Mouse (Mus musculus) neutrophil, adult 5-6 weeks (primary cell): ENCODE measurements around the gene Lrba. TPM values are rescaled to one million over a fixed set of nuclear protein-coding genes. Genes with fewer than 3 reads are reported as not detected.

ENCODE experiments used
- ATAC-seq: fragments of 151-379, 151-347 bp; 2 replicates; pipeline ENCODE4 v1.8.0; 2017; ENCODE audit warnings: mild to moderate bottlenecking, moderate TSS enrichment; ENCODE audit not compliant: insufficient number of reproducible peaks, poor library complexity, low FRiP score, severe bottlenecking; ENCODE audit errors: extremely low read depth
- total RNA-seq: library from RNA; stranded (forward); fragments of 200-1000 nt; gene quantifications from 2 replicates; pipeline ENCODE4 v1.2.3, GENCODE M21; 2017

Lrba gene
- total RNA-seq, 1 experiment from 2014 or later: 59.2 TPM

DNA sequence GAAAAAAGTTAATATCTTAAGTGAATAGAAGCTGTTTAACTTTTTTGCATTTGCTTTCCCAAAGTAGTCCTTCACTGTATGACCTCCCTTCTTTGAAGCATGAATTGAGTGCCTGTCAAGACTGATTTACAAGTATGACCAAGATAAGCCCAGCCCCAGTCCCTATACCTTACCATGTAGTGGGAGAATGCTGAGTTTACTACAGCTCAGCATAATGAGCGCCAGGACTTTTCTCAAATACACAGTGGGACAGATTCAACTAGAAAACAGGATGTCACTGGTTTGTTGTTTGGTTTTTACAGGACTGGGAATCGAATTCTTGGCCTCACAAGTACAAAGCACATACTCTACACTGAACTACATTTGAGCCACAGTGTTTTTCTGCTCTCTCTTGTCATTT lies 490.0 kb downstream of the Lrba start:
- ATAC-seq: no peak

DNA sequence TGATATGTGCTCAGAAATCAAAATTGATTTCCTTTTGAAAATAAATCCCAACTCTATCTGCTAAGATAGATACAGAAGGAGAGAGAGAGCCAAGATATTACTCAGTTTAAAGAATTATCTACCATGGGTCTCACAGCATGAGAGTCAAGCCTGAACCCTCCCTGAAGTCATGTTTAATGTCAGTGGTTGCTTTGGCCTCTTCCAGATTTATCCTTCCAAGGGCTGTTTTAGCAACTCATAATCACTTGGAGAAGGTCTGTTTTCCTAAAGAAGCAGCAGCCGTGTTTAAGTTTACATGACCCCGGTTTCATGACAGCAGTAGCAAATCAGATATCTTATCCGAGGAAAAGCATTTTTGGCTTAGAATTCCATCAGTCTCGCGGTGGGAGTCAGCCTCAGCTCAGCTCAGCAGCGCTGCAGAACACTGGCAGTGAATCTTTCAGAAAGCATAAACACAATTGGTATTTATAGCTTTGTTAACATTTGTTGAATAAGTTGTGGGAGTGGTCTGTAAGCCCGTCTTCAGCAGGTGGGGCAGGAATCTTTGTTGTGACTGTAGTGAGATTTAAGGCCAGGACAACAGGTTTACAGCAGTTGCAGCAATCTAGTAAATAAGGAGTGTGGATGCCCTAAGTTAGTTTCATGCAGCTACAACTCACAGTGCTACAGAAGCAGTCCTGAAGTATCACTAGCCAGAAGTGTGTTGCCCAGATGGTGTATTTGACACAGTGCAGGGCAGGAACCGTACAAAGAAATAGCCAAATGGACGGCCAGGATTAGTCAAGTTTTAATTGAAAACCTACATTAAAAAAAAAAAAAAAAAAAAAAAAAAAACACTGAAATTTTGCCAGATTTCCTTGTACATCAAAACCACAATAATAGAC lies 499.2 kb downstream of the Lrba start:
- ATAC-seq: no peak

DNA sequence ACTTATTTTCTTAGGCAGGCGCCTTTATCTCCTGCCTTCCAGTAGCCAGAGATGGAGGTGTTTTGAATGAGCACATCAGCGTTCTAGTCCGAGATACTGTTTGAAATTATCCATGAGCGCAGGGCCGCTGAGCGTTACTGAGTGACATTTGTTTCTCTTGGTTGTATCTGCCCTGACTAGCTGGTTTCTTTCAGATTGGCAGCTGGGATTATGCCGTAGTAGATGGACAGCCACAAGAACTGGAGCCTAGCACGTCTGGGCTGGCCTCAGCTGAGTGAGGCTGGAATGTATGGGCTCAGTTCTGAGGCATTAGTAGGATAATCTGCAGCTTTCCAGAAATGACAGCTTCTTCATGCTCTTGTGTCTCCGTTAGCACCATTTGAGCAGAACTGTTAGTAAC lies 500.6 kb downstream of the Lrba start:
- no peak for ATAC-seq

DNA sequence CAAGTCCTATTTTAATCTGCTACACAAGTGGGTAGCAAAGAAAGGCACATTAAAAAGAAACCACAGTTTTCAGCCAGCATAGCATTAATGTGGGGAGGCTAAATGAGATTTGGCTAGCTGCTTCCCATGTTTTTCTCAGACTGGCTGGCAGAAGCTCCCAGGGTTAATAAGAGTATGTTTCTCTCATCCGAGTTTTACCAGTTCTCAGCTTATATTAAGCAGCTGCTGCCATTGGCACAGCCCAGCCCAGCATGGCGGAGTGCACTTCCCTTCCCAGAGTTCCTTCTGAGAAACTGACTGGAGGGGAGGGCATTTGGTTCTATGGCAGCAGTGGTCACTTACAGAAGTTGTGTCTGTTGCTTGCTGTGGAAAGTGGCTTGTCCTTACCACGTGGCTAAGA lies 514.4 kb downstream of the Lrba start:
- ATAC-seq: no peak

DNA sequence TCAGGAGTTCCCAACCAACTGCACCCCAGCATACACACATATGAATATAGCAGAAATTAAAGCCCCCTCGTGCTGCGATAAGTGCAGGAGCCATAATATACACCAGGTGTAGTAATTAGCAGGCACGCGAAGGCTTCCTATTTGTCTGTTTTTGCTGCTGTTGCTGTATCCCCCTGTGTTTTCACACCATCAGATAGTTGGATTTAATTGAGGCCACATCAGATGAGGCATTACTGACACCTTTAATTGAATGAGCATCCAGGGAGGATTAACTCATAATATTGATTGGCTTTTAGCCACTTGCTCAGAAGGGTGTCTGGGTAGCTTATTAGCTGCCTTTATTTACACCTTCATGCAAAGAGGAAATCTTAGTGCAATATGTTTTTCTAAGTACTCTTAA lies 515.3 kb downstream of the Lrba start:
- no peak for ATAC-seq

DNA sequence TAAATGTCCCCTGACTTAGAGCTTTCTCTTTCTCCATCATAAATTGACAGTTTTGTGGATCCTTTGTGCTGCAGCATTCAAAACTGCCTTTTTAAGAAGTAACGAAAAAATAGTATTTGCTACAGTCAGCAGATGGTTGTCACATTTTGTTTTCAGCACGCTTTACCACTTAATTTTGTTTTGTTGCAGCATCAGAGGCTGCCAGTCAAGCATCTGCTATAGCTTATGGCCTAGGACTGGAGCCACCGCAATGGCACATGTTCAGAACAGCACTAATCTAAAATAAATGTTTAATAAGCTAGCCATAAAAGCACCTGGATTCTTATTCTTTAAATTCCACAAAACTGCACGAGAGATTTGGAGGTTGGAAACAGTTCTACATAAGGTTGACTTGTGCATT lies 520.9 kb downstream of the Lrba start:
- ATAC-seq: no peak

DNA sequence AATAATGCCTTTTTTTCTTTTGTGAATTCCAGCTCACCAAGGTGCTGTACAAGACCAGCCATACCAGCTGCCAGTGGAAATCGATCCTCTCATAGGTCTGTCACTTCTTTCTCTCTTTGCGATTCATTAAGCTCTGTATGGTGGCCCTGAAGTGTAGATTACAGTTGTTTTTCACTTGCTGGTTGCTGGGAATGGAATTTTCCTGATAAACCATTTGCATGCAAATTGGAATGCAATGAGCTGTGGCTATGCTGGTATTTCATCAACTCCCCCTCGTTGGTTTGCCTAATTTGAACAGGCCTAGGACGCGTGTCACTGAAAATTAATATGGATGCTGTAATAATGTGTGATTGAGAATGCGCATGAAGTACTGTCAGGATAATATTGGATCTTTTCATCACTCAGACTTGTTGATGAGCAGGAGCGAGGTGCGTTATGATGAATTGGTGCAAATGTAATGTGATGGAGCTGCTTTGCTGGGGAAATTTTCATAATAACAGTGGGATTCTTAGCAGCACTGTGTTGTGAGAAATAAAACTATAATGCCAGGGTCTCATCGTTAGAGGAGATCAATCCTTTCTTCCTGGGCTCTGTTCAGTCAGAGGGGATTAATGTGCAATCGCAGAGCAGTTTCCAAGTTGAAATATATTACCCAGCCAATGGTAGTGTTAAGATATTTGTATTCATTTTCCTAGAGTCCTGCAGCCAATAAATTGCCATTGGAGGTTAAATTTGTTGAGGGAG lies 521.5 kb downstream of the Lrba start:
- no peak for ATAC-seq

DNA sequence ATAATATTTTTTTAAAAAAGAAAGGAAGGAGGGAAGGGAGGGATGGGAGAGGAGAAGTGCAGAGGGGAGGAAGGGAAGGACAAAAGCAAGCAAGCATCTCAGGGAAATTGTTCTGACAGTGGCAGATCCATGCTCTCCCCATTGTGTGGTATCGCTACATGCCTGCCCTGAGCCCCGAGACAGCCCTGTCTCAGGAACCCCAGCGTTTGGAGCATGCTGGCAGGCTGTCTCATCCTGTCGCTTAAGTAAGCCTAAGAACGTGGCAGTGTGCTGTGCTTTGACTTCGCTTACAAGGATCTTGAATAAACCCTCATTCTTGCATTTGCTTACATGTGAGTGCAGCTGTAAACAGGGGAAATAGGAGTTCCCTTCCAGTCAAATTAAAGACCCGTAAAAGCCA lies 526.2 kb downstream of the Lrba start:
- ATAC-seq: no peak

DNA sequence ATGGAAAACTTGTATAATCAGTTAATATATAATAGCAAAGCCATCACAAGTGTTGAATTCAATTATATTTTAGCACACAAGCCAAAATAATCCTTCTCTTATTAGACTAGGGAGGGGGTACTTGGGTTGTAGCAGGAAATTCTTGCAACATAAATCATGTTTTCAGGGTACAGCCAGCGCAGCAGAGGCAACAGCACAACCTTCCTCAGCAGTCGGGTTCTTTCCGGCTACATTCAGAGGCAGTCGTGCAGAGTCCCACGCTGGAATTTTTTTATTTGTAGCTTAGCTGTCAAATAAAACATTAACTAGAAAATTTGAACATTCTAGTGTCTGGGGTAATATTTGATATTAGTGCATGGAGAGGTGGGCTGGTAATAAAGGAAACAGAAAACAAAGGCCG lies 529.7 kb downstream of the Lrba start:
- ATAC-seq: no peak

DNA sequence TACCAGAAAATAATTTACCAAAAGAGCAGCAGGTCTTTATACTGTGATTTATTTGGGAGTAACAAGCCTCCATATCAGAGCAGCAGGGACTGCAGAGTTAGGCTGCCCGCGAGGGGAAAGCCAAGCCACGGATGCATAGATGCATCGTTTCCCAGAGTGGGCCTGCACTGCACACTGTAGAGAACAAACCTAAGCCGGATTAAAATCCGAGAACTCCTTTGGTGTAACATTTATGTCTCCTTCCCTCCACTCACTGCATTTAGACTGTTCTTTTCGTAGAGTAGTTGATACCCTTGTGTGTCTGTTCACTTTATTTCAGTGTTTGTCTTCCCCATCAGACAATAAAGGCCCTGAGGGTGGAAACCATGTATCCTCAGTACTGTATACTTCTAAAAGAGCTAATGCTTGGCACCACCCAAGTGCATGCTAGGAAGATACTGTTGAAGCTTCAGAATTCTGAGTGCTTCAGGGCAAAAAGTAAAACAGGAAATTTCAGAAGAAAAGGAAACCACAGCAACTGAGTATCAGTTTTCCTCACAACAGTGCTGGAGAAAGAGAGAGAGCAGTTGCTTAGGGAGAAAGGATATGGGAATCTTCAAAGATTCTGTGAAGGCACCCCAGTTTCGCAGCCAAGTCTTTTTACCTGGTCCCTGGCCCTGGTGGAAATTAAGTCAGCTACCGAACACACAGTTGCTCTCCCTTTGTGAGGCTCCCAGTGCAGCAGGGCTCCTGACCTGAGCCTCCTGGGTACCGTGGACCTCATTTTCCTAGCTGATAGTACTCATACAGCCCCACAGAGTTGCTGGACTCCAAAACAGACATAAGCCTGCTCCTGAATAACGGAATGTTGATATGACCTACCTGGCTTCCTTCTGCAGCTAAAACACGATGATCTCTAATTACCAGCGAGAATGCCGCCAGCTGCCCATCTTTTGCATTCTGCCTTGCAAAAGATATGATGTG lies 530.4 kb downstream of the Lrba start:
- ATAC-seq: no peak

DNA sequence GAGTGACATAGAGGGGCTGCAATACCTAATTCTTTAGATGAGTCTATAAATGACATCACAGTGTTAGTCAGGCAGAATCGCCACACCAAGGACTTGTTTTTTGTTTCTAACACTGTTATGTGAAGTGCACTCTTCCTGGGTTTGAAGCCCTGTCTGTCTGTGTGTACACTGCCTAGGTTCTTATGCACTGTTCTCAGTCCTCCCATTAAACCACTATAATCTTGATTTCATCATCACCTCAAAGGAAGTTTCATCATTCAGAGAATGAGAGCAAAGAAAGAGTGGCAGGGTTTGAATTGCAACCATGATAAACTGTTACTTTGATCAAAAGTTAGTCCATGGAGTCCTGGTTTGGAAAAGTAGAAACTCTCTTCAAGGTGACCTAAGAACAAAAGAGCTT lies 532.1 kb downstream of the Lrba start:
- ATAC-seq: no peak

DNA sequence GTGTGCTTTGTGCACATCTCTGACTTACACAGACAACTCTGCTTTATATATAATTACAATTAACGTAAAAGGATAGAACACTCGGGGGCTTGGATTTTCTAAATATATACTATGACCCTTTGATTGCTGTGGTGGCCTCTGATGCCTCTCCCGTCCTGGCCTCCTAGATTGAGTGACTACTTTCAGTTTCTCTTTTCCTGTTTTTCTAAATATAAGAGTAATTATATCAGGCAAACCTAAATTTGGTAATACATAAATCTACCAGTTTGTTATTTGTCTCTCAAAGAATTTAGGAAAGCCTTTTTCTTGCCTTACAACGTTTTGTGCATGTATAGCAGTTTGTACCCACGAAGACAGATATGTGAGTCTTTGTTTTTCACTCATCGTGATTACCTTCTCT lies 534.2 kb downstream of the Lrba start:
- no peak for ATAC-seq

DNA sequence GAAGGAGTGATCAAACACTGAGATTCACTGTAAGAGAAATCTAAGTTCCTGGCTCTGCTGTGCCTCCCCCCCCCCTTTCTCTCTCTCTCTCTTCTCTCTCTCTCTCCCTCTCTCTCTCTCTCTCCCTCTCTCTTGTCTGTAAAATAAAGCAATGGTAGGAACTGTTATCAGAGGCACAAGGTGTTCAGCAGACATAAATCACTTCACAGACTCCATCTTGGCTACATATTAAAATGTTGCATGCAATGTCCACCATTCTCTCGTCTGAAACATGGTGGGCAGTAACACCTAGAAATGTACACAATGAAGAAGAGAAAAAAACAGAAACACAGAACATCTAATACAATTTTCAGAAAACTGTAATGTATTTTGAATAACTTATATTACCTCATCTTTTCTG lies 534.9 kb downstream of the Lrba start:
- no peak for ATAC-seq

DNA sequence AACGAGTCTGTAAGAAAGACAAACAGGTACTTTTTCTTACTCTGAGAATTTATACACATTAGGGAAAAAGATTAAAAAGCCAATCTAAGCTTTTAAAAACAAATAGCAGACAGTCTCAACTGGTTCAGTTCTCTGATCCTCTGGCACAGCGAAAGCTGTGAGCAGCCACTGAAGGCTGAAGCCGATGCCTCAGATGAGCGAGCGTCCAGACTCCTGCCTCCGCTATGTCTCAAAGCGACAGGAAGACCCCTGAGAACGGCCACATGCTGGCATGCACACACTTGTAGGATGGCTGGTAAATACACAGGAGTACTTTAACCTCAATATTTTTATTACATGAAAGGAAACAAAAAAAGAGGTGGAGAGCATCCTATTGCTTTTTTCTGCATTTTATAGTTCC lies 535.4 kb downstream of the Lrba start:
- no peak for ATAC-seq

DNA sequence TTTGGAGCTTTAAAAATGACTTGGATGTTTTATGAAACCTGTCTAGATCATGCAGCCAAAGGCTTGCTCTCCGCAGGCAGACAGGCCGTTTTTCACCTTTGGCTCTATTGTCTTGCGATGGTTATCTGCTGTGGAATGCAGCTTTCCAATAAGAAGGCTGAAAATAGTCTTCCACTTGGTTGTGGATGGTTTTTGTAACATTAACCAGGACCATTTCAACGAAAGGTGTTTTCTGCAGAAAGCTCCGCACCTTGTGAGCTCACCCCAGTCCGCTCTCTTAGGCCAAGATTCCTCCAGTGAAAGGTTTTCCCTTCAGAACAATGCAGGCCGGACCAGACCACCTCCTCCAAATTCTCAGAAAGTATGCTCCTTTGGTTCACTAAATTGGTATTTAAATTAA lies 536.0 kb downstream of the Lrba start:
- ATAC-seq: no peak

DNA sequence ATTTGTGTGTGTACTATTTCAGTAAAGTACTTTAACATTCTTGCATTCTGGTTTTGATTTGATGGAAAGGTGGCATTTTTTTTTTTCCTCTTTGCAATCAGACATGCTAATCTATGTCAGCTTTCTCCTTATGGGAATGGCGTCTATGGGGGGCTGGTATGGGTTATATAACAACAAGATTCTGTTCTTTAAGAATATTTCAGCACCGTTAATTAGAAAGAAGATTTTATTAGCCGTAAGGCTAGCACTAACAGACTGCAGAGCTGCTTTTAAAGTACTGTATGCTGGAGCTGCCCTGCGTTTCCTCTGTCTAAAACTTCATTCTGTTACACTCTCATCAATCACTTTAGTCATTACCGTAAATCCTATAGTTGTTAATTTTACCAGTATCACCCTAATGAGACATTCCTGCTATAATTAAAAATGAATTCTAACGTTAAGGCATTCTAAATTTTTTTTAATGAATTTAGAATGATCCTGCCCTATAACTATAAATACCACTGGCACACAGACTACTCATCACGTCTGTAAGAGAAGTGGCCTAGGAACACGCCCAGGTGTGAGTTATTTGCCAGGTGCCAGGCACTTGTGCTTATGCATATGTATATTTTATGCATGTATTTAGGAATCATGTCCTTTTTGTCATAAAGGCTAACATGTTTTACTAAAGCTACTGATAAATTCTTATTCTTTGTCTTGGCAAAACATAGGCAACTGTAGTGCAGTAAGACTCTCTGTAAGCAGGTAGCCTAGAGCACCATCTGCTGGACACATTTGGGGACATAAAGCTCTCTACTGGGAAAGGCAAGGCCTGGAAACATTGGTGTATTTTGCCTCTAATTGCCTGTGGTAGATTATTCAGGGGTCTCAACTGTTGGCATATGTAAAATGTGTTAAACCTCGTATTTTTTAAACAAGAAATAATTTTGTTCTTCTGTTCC lies 536.9 kb downstream of the Lrba start:
- ATAC-seq: no peak

DNA sequence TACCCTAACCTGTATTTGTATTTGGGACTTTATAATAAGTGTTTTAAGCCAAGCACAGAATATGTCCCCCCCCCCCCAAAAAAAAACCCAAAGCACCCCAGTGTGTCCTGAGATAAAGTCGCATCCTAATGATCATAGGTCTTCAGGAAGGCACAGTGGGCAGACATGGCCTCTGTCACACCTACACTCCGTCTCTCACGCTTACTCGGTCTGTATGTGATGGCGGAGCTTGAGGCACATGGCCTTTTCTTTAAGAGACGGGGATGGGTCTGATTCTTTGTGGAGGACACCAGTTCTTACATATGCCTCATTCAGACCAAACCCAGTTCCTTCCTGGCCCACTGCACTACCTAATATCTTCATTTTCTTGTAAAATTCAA lies 537.5 kb downstream of the Lrba start:
- ATAC-seq: no peak

DNA sequence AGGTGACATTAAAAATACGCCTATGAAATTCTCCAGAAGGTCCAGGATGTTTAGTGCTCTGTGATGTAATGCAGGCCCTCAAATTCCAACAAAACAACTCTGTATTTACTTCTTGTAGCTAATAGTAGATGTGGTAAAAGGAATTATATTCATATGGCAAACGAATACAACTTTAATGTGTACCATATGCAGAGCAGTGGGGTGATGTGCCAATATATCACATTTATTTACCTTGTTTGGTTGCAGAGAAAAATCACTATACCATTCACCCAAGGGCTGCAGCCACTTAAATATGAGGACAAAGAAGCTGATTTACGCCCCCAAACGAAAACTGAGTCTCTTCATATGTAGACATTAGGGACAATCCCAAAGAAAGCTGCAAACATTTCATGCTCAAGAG lies 538.0 kb downstream of the Lrba start:
- ATAC-seq: no peak
